Mouse (Mus musculus) hindbrain, embryonic 12.5 days (tissue): ENCODE measurements around the gene Commd7. TPM values are rescaled to one million over a fixed set of nuclear protein-coding genes. Genes with fewer than 3 reads are reported as not detected.
A peak's percentile ranks its signal among the peaks of the same experiment; 100 is the strongest.
"Not testable (repeated sequence)": the region's sequence is repeated elsewhere in the genome, so short reads cannot be mapped to it uniquely, and the experiment has no call there.

Experiments used
- ATAC-seq: fragments of 200-750 bp; cut with Nextera tagmentation; 2 replicates; pipeline ENCODE4 v1.8.0; 2017; ENCODE audit warnings: moderate TSS enrichment; ENCODE audit not compliant: low FRiP score
- H3K27ac ChIP-seq: fragments of 300-500 bp; sonication (generic); 2 replicates; pipeline ENCODE4 v1.5.1; 2016; ENCODE audit warnings: mild to moderate bottlenecking
- H3K27me3 ChIP-seq: fragments of 300-500 bp; sonication (generic); 2 replicates; pipeline ENCODE4 v1.6.1; 2016; ENCODE audit warnings: mild to moderate bottlenecking
- H3K36me3 ChIP-seq: fragments of 300-500 bp; sonication (generic); 2 replicates; pipeline ENCODE4 v1.6.1; 2016; ENCODE audit warnings: mild to moderate bottlenecking
- H3K4me1 ChIP-seq: fragments of 300-500 bp; sonication (generic); 2 replicates; pipeline ENCODE4 v1.6.1; 2016
- H3K4me2 ChIP-seq: fragments of 300-500 bp; sonication (generic); replicated peaks from 2 replicates; pipeline ENCODE4 v1.6.1; 2016; ENCODE audit warnings: mild to moderate bottlenecking
- H3K4me3 ChIP-seq: fragments of 300-500 bp; sonication (generic); 2 replicates; pipeline ENCODE4 v1.5.1; 2016; ENCODE audit warnings: mild to moderate bottlenecking
- H3K9ac ChIP-seq: fragments of 300-500 bp; sonication (generic); 2 replicates; pipeline ENCODE4 v1.6.1; 2016; ENCODE audit warnings: mild to moderate bottlenecking, moderate library complexity
- H3K9me3 ChIP-seq: fragments of 300-500 bp; sonication (generic); replicated peaks from 2 replicates; pipeline ENCODE4 v1.6.1; 2016; ENCODE audit warnings: mild to moderate bottlenecking
- WGBS: fragments of 180-500 bp; shearing (Covaris S2); methylation state at CpG from one replicate; pipeline ENCODE4 v1.1.7; 2016; 5-methylcytosine and 5-hydroxymethylcytosine counted together
- polyA plus RNA-seq: library from polyadenylated mRNA; unstranded; fragments of >200 nt; fragmentation: Nextera tagmentation; extraction: Ambion mirVana; gene quantifications from 2 replicates; pipeline ENCODE4 v1.2.1, GENCODE M21; 2016

The Commd7 gene
- polyA plus RNA-seq: 68.6 and 71.8 TPM in 2 replicates

DNA sequence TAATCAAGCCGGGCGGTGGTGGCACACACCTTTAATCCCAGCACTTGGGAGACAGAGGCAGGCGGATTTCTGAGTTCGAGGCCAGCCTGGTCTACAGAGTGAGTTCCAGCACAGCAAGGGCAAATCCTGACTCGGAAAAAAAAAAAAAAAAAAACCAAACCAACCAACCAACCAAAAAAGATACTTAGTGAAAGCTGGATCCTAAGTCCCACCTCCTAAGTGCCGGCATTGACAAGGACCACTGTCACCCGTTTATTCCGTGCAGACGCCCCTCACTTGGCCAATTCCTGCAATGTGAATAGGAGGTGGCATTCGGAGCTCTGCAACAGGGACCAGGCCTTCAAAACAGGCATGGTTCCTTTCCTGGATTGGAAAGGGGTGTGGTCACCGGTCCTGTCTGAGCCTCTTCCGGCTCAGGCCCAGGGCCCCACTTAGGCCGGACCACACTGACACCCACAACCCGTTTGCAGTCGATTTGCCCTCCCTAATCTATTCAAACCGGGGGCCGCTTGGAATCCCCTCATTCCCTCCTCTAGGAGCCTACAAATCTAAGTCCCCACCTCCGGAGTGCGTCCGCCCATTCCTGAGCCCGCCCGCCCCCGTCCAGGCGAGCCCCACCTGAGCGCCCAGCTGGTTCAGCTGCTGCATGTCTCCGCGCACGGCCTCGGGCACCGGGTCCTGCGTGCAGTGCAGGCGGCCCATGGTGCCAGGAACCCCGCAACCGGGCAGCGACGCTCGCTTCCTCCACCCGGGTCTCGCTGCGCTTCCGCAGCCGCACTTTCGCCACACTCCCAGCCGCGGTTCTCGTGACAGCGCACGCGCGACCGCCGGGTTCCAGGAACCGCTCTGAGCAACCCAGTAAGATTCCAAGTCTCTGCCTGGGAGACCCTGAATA is at the start of gene Commd7:
Gene Commd7 (minus strand): TSS at position 806 of the 895 bp plus-strand sequence.
- 5% methylated on average over 52 of the region's 53 CpGs for WGBS
- Histone ChIP-seq H3K9ac (peak within 1 kb of the TSS; percentile 92), H3K27ac (peak within 1 kb of the TSS; percentile 92), H3K4me3 (peak within 1 kb of the TSS; percentile 84), H3K27me3 (no peaks in the 10 kb centered on the region), H3K36me3 (peaks cover 15% of the 10 kb centered on the region), H3K4me2 (peak within 1 kb of the TSS; percentile 76), H3K4me1 (peaks cover 5% of the 10 kb centered on the region), H3K9me3 (no peaks in the 10 kb centered on the region)
- peak; percentile 90 for ATAC-seq

DNA sequence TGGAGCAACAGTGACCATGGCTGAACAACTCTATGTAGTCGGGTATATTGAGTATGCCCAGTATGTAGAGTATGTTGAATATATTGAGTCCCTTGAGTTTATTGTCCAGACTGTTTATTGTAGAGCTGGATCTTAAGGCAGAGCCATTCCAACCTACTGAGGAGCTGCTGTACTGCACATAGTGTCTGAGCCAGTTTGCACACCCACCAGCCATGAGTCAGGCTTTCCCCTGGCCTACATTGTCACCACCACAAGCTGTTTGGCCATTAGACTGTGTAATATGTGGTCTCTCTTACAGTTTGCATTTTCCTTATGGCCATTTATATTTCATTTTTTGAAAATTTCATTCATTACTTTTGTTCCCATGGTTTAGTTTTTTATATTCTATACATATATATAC is 47.4 kb upstream of the Commd7 start:
- peaks cover 12% of the 10 kb centered on the region for H3K36me3 ChIP-seq
- H3K4me1 ChIP-seq: no peaks in the 10 kb centered on the region
- no peaks in the 10 kb centered on the region for H3K9me3 ChIP-seq
- H3K4me3 ChIP-seq: no peak overlapping the region
- H3K27me3 ChIP-seq: no peaks in the 10 kb centered on the region
- ATAC-seq: no peak
- H3K27ac ChIP-seq: no peak overlapping the region
- H3K9ac ChIP-seq: no peak overlapping the region
- H3K4me2 ChIP-seq: no peak overlapping the region
- 100% methylated on average over 1 of the region's 1 CpGs for WGBS

- no peak overlapping the region for H3K4me2 ChIP-seq
- H3K9ac ChIP-seq: no peak overlapping the region
- no peaks in the 10 kb centered on the region for H3K27me3 ChIP-seq
- ATAC-seq: no peak
- H3K27ac ChIP-seq: no peak overlapping the region
- H3K4me1 ChIP-seq: no peaks in the 10 kb centered on the region
- WGBS: 88% methylated on average over 7 of the region's 7 CpGs
- no peaks in the 10 kb centered on the region for H3K9me3 ChIP-seq
- H3K4me3 ChIP-seq: no peak overlapping the region
- H3K36me3 ChIP-seq: peaks cover 17% of the 10 kb centered on the region
These were observed 45.0 kb upstream of the Commd7 start for GRCm38 (mm10) chr2:153677550-153677949.

- no peaks in the 10 kb centered on the region for H3K27me3 ChIP-seq
- WGBS: 94% methylated on average over 6 of the region's 6 CpGs
- no peak overlapping the region for H3K27ac ChIP-seq
- no peaks in the 10 kb centered on the region for H3K9me3 ChIP-seq
- no peak overlapping the region for H3K9ac ChIP-seq
- no peak overlapping the region for H3K4me2 ChIP-seq
- no peaks in the 10 kb centered on the region for H3K4me1 ChIP-seq
- ATAC-seq: no peak
- H3K4me3 ChIP-seq: no peak overlapping the region
- peaks cover 17% of the 10 kb centered on the region for H3K36me3 ChIP-seq
These were observed 44.4 kb upstream of the Commd7 start for GRCm38 (mm10) chr2:153676944-153677343.

GRCm38 (mm10) chr2:153675364-153675763 is 42.8 kb upstream of the Commd7 start:
- H3K9me3 ChIP-seq, H3K4me1 ChIP-seq, H3K9ac ChIP-seq, H3K27me3 ChIP-seq, ATAC-seq, H3K4me2 ChIP-seq, H3K27ac ChIP-seq, H3K4me3 ChIP-seq: not testable (repeated sequence)
- peaks cover 17% of the 10 kb centered on the region for H3K36me3 ChIP-seq
- 61% methylated on average over 1 of the region's 1 CpGs for WGBS

GRCm38 (mm10) chr2:153672619-153673018 is 40.0 kb upstream of the Commd7 start:
- WGBS: 89% methylated on average over 2 of the region's 2 CpGs
- Histone ChIP-seq H3K36me3 (peaks cover 18% of the 10 kb centered on the region), H3K27me3 (no peaks in the 10 kb centered on the region), H3K9me3 (no peaks in the 10 kb centered on the region), H3K4me3 (no peak overlapping the region), H3K27ac (no peak overlapping the region), H3K4me2 (no peak overlapping the region), H3K9ac (no peak overlapping the region), H3K4me1 (no peaks in the 10 kb centered on the region)
- no peak for ATAC-seq

GRCm38 (mm10) chr2:153670111-153670510 is 37.5 kb upstream of the Commd7 start:
- 76% methylated on average over 5 of the region's 5 CpGs for WGBS
- Histone ChIP-seq H3K4me1 (no peaks in the 10 kb centered on the region), H3K9me3 (no peaks in the 10 kb centered on the region), H3K27me3 (no peaks in the 10 kb centered on the region), H3K36me3 (peaks cover 12% of the 10 kb centered on the region), H3K4me2 (no peak overlapping the region), H3K4me3 (no peak overlapping the region), H3K27ac (no peak overlapping the region), H3K9ac (no peak overlapping the region)
- no peak for ATAC-seq

GRCm38 (mm10) chr2:153668754-153669376 is 36.3 kb upstream of the Commd7 start:
- Histone ChIP-seq H3K27me3 (no peaks in the 10 kb centered on the region), H3K9ac (no peak overlapping the region), H3K9me3 (no peaks in the 10 kb centered on the region), H3K4me1 (no peaks in the 10 kb centered on the region), H3K4me2 (no peak overlapping the region), H3K27ac (no peak overlapping the region), H3K4me3 (no peak overlapping the region), H3K36me3 (peaks cover 8% of the 10 kb centered on the region; the same call in 1 of the 2 replicates)
- WGBS: 76% methylated on average over 7 of the region's 7 CpGs
- 0 out of 2 replicates have a peak, but pooled peaks have one; percentile 38 for ATAC-seq

- Histone ChIP-seq H3K4me2 (no peak overlapping the region), H3K9me3 (no peaks in the 10 kb centered on the region), H3K4me3 (no peak overlapping the region), H3K27ac (no peak overlapping the region), H3K36me3 (peaks cover 8% of the 10 kb centered on the region; the same call in 1 of the 2 replicates), H3K9ac (no peak overlapping the region), H3K4me1 (no peaks in the 10 kb centered on the region; the same call in 1 of the 2 replicates), H3K27me3 (no peaks in the 10 kb centered on the region)
- ATAC-seq: no peak
- WGBS: 89% methylated on average over 7 of the region's 7 CpGs
These were observed 32.8 kb upstream of the Commd7 start for GRCm38 (mm10) chr2:153665401-153665800.

DNA sequence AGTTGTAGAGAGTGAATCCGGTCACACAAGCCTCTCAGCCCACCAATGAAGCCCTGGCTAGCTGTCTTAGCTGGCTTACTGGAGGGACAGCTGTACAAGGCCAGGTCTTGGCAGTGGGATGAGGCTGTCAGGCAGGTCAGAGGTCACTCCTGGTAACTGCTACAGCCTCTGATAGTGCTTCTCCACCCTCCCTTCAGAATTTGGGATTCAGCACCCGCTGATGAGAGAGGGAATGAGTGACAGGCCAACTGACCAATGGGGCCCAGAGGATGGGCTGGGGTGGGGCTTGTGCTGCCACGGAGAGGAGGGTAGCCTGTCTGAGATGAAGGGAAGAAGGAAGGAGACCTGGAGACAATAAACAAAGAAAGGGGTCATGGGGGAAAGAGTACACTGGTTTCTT is 28.0 kb upstream of the Commd7 start:
- no peaks in the 10 kb centered on the region; the same call in 1 of the 2 replicates for H3K4me1 ChIP-seq
- ATAC-seq: no peak
- H3K36me3 ChIP-seq: 0 out of 2 replicates have a peak, but pooled peaks cover 3% of the 10 kb centered on the region
- H3K9ac ChIP-seq: no peak overlapping the region
- H3K27ac ChIP-seq: no peak overlapping the region
- H3K4me3 ChIP-seq: no peak overlapping the region
- no peaks in the 10 kb centered on the region for H3K27me3 ChIP-seq
- H3K4me2 ChIP-seq: no peak overlapping the region
- 53% methylated on average over 3 of the region's 3 CpGs for WGBS
- H3K9me3 ChIP-seq: no peaks in the 10 kb centered on the region

GRCm38 (mm10) chr2:153657659-153658058 is 25.1 kb upstream of the Commd7 start:
- H3K36me3 ChIP-seq, H3K4me3 ChIP-seq, H3K4me1 ChIP-seq, H3K4me2 ChIP-seq, H3K27me3 ChIP-seq, H3K27ac ChIP-seq, H3K9ac ChIP-seq, H3K9me3 ChIP-seq, ATAC-seq: not testable (repeated sequence)
- whole genome bisulfite sequencing: 88% methylated on average over 8 of the region's 8 CpGs

GRCm38 (mm10) chr2:153651681-153652080 is 19.1 kb upstream of the Commd7 start:
- H3K27ac ChIP-seq: no peak overlapping the region

More at GRCm38 (mm10) chr2:153651681-153652080, 19.1 kb upstream of the Commd7 start:
- ATAC-seq: no peak
- H3K9ac ChIP-seq: no peak overlapping the region
- peaks cover 22% of the 10 kb centered on the region for H3K4me1 ChIP-seq
- H3K36me3 ChIP-seq: no peaks in the 10 kb centered on the region
- H3K4me2 ChIP-seq: no peak overlapping the region
- WGBS: 28% methylated on average over 3 of the region's 3 CpGs
- no peaks in the 10 kb centered on the region for H3K9me3 ChIP-seq
- peaks cover 12% of the 10 kb centered on the region for H3K27me3 ChIP-seq
- H3K4me3 ChIP-seq: no peak overlapping the region
